Mouse (Mus musculus): ENCODE measurements around the gene Ddost. TPM values are rescaled to one million over a fixed set of nuclear protein-coding genes. Genes with fewer than 3 reads are reported as not detected.

The Ddost gene
- polyA plus RNA-seq, 1 experiment from 2014 or later, result 208 TPM

Small RNAs within 50 kb of the gene (microRNA-seq; reads per million reads assigned to microRNA genes)
- gene Gm27646 (not detected), gene Mir7019 (1.6 reads per million)

Other genes with a start within 250 kb of the Ddost start
- 220 and 233 TPM in 2 replicates for gene Hp1bp3, start 88.4 kb upstream of the Ddost start, polyA plus RNA-seq (2015; fragmentation: Nextera tagmentation; extraction: Ambion mirVana)
- 11.1 and 12.3 TPM in 2 replicates for gene Sh2d5, start 54.3 kb upstream of the Ddost start, polyA plus RNA-seq (2015; fragmentation: Nextera tagmentation; extraction: Ambion mirVana)
- 2.5 and 2.6 TPM in 2 replicates for gene Kif17, start 54.3 kb upstream of the Ddost start, polyA plus RNA-seq (2015; fragmentation: Nextera tagmentation; extraction: Ambion mirVana)
- gene Pink1, start 21.6 kb downstream of the Ddost start, polyA plus RNA-seq (2015; fragmentation: Nextera tagmentation; extraction: Ambion mirVana), result 91.0 and 93.8 TPM in 2 replicates
- gene Cda, start 63.3 kb downstream of the Ddost start, polyA plus RNA-seq (2015; fragmentation: Nextera tagmentation; extraction: Ambion mirVana), result 4.0 and 4.1 TPM in 2 replicates
- gene Fam43b, start 91.8 kb downstream of the Ddost start, polyA plus RNA-seq (2015; fragmentation: Nextera tagmentation; extraction: Ambion mirVana), result 3.0 and 3.5 TPM in 2 replicates
- gene Mul1, start 129.9 kb downstream of the Ddost start, polyA plus RNA-seq (2015; fragmentation: Nextera tagmentation; extraction: Ambion mirVana), result 20.9 and 21.4 TPM in 2 replicates
- 14.3 and 14.8 TPM in 2 replicates for gene Camk2n1, start 149.6 kb downstream of the Ddost start, polyA plus RNA-seq (2015; fragmentation: Nextera tagmentation; extraction: Ambion mirVana)